Mouse (Mus musculus): ENCODE data around the gene Fam83d. TPM values are rescaled to one million over a fixed set of nuclear protein-coding genes. Genes with fewer than 3 reads are reported as not detected.
A peak's percentile ranks its signal among the peaks of the same experiment; 100 is the strongest.
"Not testable (repeated sequence)": the region's sequence is repeated elsewhere in the genome, so short reads cannot be mapped to it uniquely, and the experiment has no call there.

Gene Fam83d
- total RNA-seq, 2 experiments from 2014 or later = 4.7 to 6.0 TPM

- peak overlapping the region; percentile 85 for H3K27ac ChIP-seq
- no peak for TF ChIP-seq CTCF (conservative IDR thresholded peaks at IDR 0.05)
- no peak for DNase-seq (ENCODE audit: low spot score in 2 of 2)
- H3K4me3 ChIP-seq = no peak overlapping the region
Measured at GRCm38 (mm10) chr2:158733914-158734313, 34.0 kb upstream of the Fam83d start.

- Histone ChIP-seq H3K4me3 (no peak overlapping the region), H3K27ac (peak overlapping the region; percentile 85)
- no peak for TF ChIP-seq CTCF (conservative IDR thresholded peaks at IDR 0.05)
- peak in 1 of 2 experiments; percentile 65 for DNase-seq (ENCODE audit: low spot score in 2 of 2)
Measured at GRCm38 (mm10) chr2:158734500-158735152, 33.3 kb upstream of the Fam83d start.

- Histone ChIP-seq H3K27ac (peak overlapping the region; percentile 85), H3K4me3 (no peak overlapping the region)
- DNase-seq (ENCODE audit: low spot score in 2 of 2) = no peak
- no peak for TF ChIP-seq CTCF (conservative IDR thresholded peaks at IDR 0.05)
Measured at GRCm38 (mm10) chr2:158735340-158735739, 32.6 kb upstream of the Fam83d start.

GRCm38 (mm10) chr2:158736247-158736646, 31.6 kb upstream of the Fam83d start:
- H3K4me3 ChIP-seq; DNase-seq (ENCODE audit: low spot score in 2 of 2): not testable (repeated sequence)
- H3K27ac ChIP-seq = peak overlapping the region; percentile 85; the same call in 1 of the 2 replicates
- peak; percentile 62 for TF ChIP-seq CTCF (conservative IDR thresholded peaks at IDR 0.05)

GRCm38 (mm10) chr2:158738591-158738990, 29.3 kb upstream of the Fam83d start:
- DNase-seq (ENCODE audit: low spot score in 2 of 2) = no peak
- no peak for TF ChIP-seq CTCF (conservative IDR thresholded peaks at IDR 0.05)
- peak overlapping the region; percentile 79 for H3K27ac ChIP-seq
- no peak overlapping the region for H3K4me3 ChIP-seq

- TF ChIP-seq CTCF (conservative IDR thresholded peaks at IDR 0.05) = peak; percentile 38
- no peak for DNase-seq (ENCODE audit: low spot score in 2 of 2)
- Histone ChIP-seq H3K27ac (peak overlapping the region; percentile 79), H3K4me3 (no peak overlapping the region)
Measured at GRCm38 (mm10) chr2:158739113-158739512, 28.8 kb upstream of the Fam83d start.

GRCm38 (mm10) chr2:158741011-158741501, 26.8 kb upstream of the Fam83d start:
- H3K4me3 ChIP-seq = no peak overlapping the region
- no peak for TF ChIP-seq CTCF (conservative IDR thresholded peaks at IDR 0.05)
- DNase-seq (ENCODE audit: low spot score in 2 of 2) = peak in 1 of 2 experiments; percentile 33
- peak overlapping the region; percentile 86 for H3K27ac ChIP-seq

GRCm38 (mm10) chr2:158742431-158742830, 25.5 kb upstream of the Fam83d start:
- peak; percentile 63 for TF ChIP-seq CTCF (conservative IDR thresholded peaks at IDR 0.05)
- no peak for DNase-seq (ENCODE audit: low spot score in 2 of 2)
- Histone ChIP-seq H3K4me3 (no peak overlapping the region), H3K27ac (peak overlapping the region; percentile 86)

GRCm38 (mm10) chr2:158743518-158744141, 24.3 kb upstream of the Fam83d start:
- peak overlapping the region; percentile 86 for H3K27ac ChIP-seq
- no peak for TF ChIP-seq CTCF (conservative IDR thresholded peaks at IDR 0.05)
- DNase-seq (ENCODE audit: low spot score in 2 of 2) = no peak
- no peak overlapping the region for H3K4me3 ChIP-seq

GRCm38 (mm10) chr2:158745049-158745482, 22.8 kb upstream of the Fam83d start:
- TF ChIP-seq CTCF (conservative IDR thresholded peaks at IDR 0.05) = peak; percentile 87
- Histone ChIP-seq H3K4me3 (no peak overlapping the region), H3K27ac (peak overlapping the region; percentile 93)
- peak; percentile 50 to 69 for DNase-seq (ENCODE audit: low spot score in 2 of 2)

GRCm38 (mm10) chr2:158746164-158746563, 21.7 kb upstream of the Fam83d start:
- peak overlapping the region; percentile 73 for H3K27ac ChIP-seq
- no peak for TF ChIP-seq CTCF (conservative IDR thresholded peaks at IDR 0.05)
- no peak overlapping the region for H3K4me3 ChIP-seq
- DNase-seq (ENCODE audit: low spot score in 2 of 2) = no peak

- peak; percentile 79 to 84 for DNase-seq (ENCODE audit: low spot score in 2 of 2)
- Histone ChIP-seq H3K4me3 (no peak overlapping the region), H3K27ac (peak overlapping the region; percentile 92)
- no peak for TF ChIP-seq CTCF (conservative IDR thresholded peaks at IDR 0.05)
Measured at GRCm38 (mm10) chr2:158749366-158749765, 18.5 kb upstream of the Fam83d start.

GRCm38 (mm10) chr2:158760231-158760630, 7.7 kb upstream of the Fam83d start:
- H3K27ac ChIP-seq = no peak overlapping the region
- no peak overlapping the region for H3K4me3 ChIP-seq
- no peak for DNase-seq (ENCODE audit: low spot score in 2 of 2)
- TF ChIP-seq CTCF (conservative IDR thresholded peaks at IDR 0.05) = no peak
